Mouse (Mus musculus): ENCODE data around the gene Chd9. TPM values are rescaled to one million over a fixed set of nuclear protein-coding genes. Genes with fewer than 3 reads are reported as not detected.
"Not testable (repeated sequence)": the region's sequence is repeated elsewhere in the genome, so short reads cannot be mapped to it uniquely, and the experiment has no call there.

Gene Chd9
- polyA plus RNA-seq, 1 experiment from 2014 or later = 81.4 TPM

GRCm38 (mm10) chr8:90904171-90904706, 76.1 kb downstream of the Chd9 start:
- Histone ChIP-seq H3K9me3 (no peaks in the 10 kb centered on the region), H3K27me3 (replicated peaks) (no peaks in the 10 kb centered on the region), H3K4me3 (no peak overlapping the region), H3K9ac (no peak overlapping the region), H3K4me2 (replicated peaks) (no peak overlapping the region), H3K36me3 (no peaks in the 10 kb centered on the region), H3K27ac (no peak overlapping the region), H3K4me1 (no peaks in the 10 kb centered on the region; the same call in 1 of the 2 replicates)
- ATAC-seq (ENCODE audit: low FRiP score, low read depth) = no peak
- WGBS = 64% methylated on average over 2 of the region's 2 CpGs

DNA sequence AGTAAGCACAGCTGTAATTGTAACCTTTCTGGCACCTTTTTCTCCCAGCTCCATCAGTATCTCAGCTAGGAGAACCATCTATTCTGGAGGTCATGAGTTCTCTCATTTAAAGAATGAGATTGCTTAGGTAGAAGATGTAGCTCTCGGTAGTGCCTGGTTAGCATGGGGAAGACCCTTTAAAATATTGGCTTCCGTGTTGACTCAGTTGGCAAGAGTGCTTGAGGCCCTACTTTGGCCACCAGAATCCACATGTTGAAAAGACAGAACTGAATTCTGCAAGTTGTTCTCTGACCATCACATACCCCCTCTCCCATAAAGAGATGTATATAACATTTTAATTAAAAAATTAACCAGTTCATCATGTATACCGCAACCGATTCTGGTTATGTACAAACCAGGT, 78.8 kb downstream of the Chd9 start:
- no peak overlapping the region for H3K9ac ChIP-seq
- no peaks in the 10 kb centered on the region; the same call in 1 of the 2 replicates for H3K4me1 ChIP-seq
- WGBS = 97% methylated on average over 4 of the region's 4 CpGs
- H3K27ac ChIP-seq = no peak overlapping the region
- no peak overlapping the region for H3K4me2 ChIP-seq (replicated peaks)
- no peak overlapping the region for H3K4me3 ChIP-seq
- no peaks in the 10 kb centered on the region for H3K9me3 ChIP-seq
- no peaks in the 10 kb centered on the region for H3K36me3 ChIP-seq
- no peaks in the 10 kb centered on the region for H3K27me3 ChIP-seq (replicated peaks)
- no peak for ATAC-seq (ENCODE audit: low FRiP score, low read depth)

DNA sequence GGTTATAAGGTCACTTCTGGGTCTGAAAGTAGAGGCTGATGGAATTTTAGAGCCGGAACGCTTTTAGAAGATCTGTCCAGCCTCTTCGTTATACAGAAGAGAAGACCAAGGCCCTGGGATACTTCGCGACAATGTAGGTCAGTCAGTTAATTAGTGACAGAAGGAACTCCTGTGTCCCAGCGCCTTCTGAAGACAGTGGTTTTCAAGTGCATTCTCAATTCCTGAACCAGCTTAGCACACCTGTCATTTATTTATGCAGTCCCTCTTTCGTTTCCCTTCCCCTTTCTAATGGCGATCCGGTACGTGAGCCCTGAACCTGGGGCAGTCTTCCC, 79.3 kb downstream of the Chd9 start:
- Histone ChIP-seq H3K36me3 (no peaks in the 10 kb centered on the region), H3K27me3 (replicated peaks) (no peaks in the 10 kb centered on the region), H3K27ac (peak overlapping the region; percentile 70), H3K9me3 (no peaks in the 10 kb centered on the region), H3K4me2 (replicated peaks) (peak overlapping the region; percentile 100), H3K4me1 (no peaks in the 10 kb centered on the region; the same call in 1 of the 2 replicates), H3K4me3 (peak overlapping the region; percentile 89), H3K9ac (peak overlapping the region; percentile 88)
- WGBS = 25% methylated on average over 10 of the region's 10 CpGs
- no peak; the same call in 1 of the 2 replicates for ATAC-seq (ENCODE audit: low FRiP score, low read depth)

DNA sequence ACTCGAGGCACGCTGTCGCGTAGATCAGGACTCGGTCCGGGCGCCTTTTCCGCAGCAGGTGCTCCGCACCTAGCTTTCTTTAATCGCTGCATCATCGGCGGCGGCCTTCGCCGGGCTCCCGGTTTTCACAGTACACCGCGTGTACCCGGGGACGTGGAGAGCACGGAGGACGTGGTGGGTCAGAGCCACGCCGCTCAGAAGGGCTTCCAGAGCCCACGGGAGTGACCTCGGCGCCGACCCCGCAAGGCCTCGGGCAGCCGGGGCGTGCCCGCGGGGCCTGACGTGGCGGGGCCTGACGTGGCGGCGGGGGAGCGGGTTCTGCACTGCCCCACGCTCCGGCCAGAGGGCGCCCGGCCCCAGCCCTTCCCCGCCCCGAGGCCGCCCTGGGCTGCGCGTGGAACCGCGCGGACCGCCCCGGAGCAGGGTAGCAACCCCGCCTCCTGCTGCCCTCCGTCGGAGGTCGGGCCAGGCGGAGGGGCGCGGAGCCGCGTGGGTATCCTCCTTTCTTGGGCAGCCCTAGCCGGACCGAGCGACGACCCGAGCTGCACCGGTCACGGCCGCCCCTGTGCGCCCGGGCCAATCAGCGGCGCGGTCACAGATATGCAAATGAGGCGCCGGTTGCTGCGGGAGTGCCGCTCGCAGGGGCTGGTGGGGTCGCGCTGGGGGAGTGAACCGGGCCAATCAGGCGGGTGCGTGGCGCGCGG, 79.8 kb downstream of the Chd9 start:
- H3K4me3 ChIP-seq = peak overlapping the region; percentile 89
- peak overlapping the region; percentile 100 for H3K4me2 ChIP-seq (replicated peaks)
- peak overlapping the region; percentile 88 for H3K9ac ChIP-seq
- no peaks in the 10 kb centered on the region for H3K36me3 ChIP-seq
- H3K9me3 ChIP-seq = no peaks in the 10 kb centered on the region
- H3K27ac ChIP-seq = peak overlapping the region; percentile 70
- peak; percentile 95 for ATAC-seq (ENCODE audit: low FRiP score, low read depth)
- H3K4me1 ChIP-seq = no peaks in the 10 kb centered on the region; the same call in 1 of the 2 replicates
- H3K27me3 ChIP-seq (replicated peaks) = no peaks in the 10 kb centered on the region
- WGBS = under 1% methylated on average over 85 of the region's 89 CpGs

DNA sequence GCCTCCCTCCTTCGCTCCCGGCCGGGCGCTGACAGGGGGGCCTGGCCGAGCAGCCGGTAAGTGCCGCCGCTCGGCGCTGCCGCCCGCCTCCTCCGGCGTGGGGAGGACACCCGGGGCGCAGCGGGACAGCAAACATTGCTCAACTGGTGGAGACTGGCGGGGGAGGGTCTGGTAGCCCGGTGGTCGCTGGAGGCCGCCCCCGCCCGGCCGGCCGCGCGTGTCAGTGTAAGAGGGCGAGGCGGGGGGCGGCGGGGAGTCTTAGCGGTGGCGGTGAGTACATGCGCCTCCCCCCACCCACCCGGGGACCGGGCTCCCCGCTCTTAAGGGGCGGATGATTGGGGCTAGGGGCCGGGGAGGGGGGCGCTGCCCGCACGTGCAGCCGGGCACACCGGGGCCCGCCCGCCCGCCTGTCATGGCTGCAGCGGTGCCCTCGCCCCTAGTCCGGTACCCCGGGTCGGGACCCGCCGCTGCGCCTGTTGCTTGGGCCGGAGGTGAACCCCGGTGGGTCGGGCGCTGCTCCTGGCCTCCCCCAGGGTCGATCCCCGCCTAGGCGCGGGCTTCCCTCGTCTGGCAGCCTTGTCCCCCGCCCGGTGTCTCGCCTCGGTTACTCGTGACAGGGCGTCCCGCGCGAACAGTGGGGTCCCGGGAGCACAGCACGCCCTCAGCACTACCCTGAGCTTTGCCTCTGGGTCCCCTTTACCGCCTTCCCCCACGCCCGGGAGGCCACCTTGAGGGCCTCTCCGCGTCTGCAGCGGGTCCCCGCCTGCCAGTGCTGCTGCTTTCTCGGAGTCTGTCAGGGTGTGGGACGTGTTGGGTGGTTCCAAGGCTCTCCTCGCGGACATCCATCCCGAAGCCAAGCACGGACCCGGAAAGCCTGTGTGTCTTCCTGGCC, 80.7 kb downstream of the Chd9 start:
- H3K36me3 ChIP-seq = no peaks in the 10 kb centered on the region
- peak overlapping the region; percentile 88 for H3K9ac ChIP-seq
- H3K27me3 ChIP-seq (replicated peaks) = no peaks in the 10 kb centered on the region
- H3K4me2 ChIP-seq (replicated peaks) = peak overlapping the region; percentile 100
- no peaks in the 10 kb centered on the region for H3K9me3 ChIP-seq
- under 1% methylated on average over 77 of the region's 89 CpGs for WGBS
- peak overlapping the region; percentile 89 for H3K4me3 ChIP-seq
- peak overlapping the region; percentile 46; the same call in 1 of the 2 replicates for H3K27ac ChIP-seq
- H3K4me1 ChIP-seq = no peaks in the 10 kb centered on the region; the same call in 1 of the 2 replicates
- peak; percentile 67 for ATAC-seq (ENCODE audit: low FRiP score, low read depth)

- no peak for ATAC-seq (ENCODE audit: low FRiP score, low read depth)
Observed at GRCm38 (mm10) chr8:90923158-90923905, 95.2 kb downstream of the Chd9 start.

GRCm38 (mm10) chr8:90928412-90928811, 100.3 kb downstream of the Chd9 start:
- Histone ChIP-seq H3K9ac (no peak overlapping the region), H3K27ac (no peak overlapping the region), H3K36me3 (peaks cover 5% of the 10 kb centered on the region; the same call in 1 of the 2 replicates), H3K4me2 (replicated peaks) (no peak overlapping the region), H3K4me3 (no peak overlapping the region), H3K4me1 (no peaks in the 10 kb centered on the region), H3K27me3 (replicated peaks) (no peaks in the 10 kb centered on the region), H3K9me3 (no peaks in the 10 kb centered on the region)
- 70% methylated on average over 1 of the region's 1 CpGs for WGBS
- ATAC-seq (ENCODE audit: low FRiP score, low read depth) = no peak

More at GRCm38 (mm10) chr8:90923158-90923905, 95.2 kb downstream of the Chd9 start:
- Histone ChIP-seq H3K9me3 (no peaks in the 10 kb centered on the region), H3K4me2 (replicated peaks) (no peak overlapping the region), H3K27me3 (replicated peaks) (no peaks in the 10 kb centered on the region), H3K4me1 (no peaks in the 10 kb centered on the region), H3K36me3 (no peaks in the 10 kb centered on the region), H3K27ac (no peak overlapping the region), H3K4me3 (no peak overlapping the region), H3K9ac (no peak overlapping the region)
- 82% methylated on average over 3 of the region's 3 CpGs for WGBS

GRCm38 (mm10) chr8:90930125-90930524, 102.0 kb downstream of the Chd9 start:
- not testable (repeated sequence) for H3K9ac ChIP-seq; H3K4me3 ChIP-seq; H3K27ac ChIP-seq; ATAC-seq (ENCODE audit: low FRiP score, low read depth); H3K36me3 ChIP-seq; H3K4me2 ChIP-seq (replicated peaks); H3K4me1 ChIP-seq; H3K9me3 ChIP-seq; H3K27me3 ChIP-seq (replicated peaks)

GRCm38 (mm10) chr8:90932934-90933333, 104.8 kb downstream of the Chd9 start:
- H3K4me2 ChIP-seq (replicated peaks) = no peak overlapping the region
- no peak overlapping the region for H3K9ac ChIP-seq
- no peaks in the 10 kb centered on the region for H3K9me3 ChIP-seq
- no peak for ATAC-seq (ENCODE audit: low FRiP score, low read depth)
- no peak overlapping the region for H3K4me3 ChIP-seq
- peaks cover 18% of the 10 kb centered on the region; the same call in 1 of the 2 replicates for H3K36me3 ChIP-seq
- no peaks in the 10 kb centered on the region for H3K27me3 ChIP-seq (replicated peaks)
- WGBS = 64% methylated on average over 11 of the region's 11 CpGs
- H3K27ac ChIP-seq = no peak overlapping the region
- no peaks in the 10 kb centered on the region for H3K4me1 ChIP-seq

DNA sequence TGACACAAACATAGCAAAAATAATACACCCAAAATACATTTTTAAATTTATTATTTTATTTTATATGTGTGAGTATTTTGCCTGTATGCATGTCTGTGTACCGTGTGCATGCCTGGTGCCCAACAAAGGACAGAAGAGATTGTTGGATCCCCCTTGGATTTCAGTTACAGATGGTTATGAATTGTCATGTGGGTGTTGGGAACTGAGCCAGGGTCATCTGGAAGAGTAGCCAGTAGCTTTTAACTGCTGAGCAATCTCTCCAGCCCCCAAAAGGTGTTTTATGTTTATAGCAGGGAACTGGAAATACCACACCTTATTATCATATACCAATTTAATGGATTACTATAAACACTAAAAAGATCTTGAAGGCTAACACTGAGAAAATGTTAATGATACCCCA, 106.6 kb downstream of the Chd9 start:
- Histone ChIP-seq H3K9me3 (no peaks in the 10 kb centered on the region), H3K4me3 (no peak overlapping the region), H3K4me1 (no peaks in the 10 kb centered on the region), H3K9ac (no peak overlapping the region), H3K4me2 (replicated peaks) (no peak overlapping the region), H3K27me3 (replicated peaks) (no peaks in the 10 kb centered on the region), H3K27ac (no peak overlapping the region), H3K36me3 (peaks cover 18% of the 10 kb centered on the region; the same call in 1 of the 2 replicates)
- 95% methylated on average over 1 of the region's 1 CpGs for WGBS
- ATAC-seq (ENCODE audit: low FRiP score, low read depth) = no peak

DNA sequence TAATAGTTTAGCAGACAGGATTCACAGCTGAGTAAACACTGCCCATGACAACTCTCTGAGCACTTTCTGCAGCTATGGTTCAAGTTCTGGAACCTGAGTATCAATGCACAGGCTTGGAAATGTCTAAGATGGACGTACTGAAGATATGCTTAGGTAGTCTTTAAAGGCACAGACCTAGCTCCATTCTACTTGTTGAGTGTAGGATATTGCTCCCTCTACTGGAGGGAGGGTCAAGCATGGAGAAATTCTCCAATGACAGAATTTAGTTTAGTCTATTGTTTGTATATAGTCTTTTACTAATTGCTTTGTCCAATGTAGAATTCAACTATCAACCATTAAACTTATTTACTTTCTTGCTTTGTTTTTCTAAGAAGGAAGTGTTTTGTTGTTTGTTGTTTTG, 108.7 kb downstream of the Chd9 start:
- peaks cover 18% of the 10 kb centered on the region; the same call in 1 of the 2 replicates for H3K36me3 ChIP-seq
- no peak for ATAC-seq (ENCODE audit: low FRiP score, low read depth)
- no peaks in the 10 kb centered on the region for H3K9me3 ChIP-seq
- no peak overlapping the region for H3K4me2 ChIP-seq (replicated peaks)
- H3K27ac ChIP-seq = no peak overlapping the region
- no peak overlapping the region for H3K9ac ChIP-seq
- H3K27me3 ChIP-seq (replicated peaks) = no peaks in the 10 kb centered on the region
- H3K4me3 ChIP-seq = no peak overlapping the region
- H3K4me1 ChIP-seq = no peaks in the 10 kb centered on the region
- WGBS = 43% methylated on average over 1 of the region's 1 CpGs

Data from neural tube, embryonic 12.5 days (tissue).